Mouse (Mus musculus) bone marrow macrophage, adult 2 months (primary cell): ENCODE results near the gene Lsamp. TPM values are rescaled to one million over a fixed set of nuclear protein-coding genes. Genes with fewer than 3 reads are reported as not detected.

Source experiments
- H3K27ac ChIP-seq: 2 replicates; pipeline ENCODE4 v1.5.1; 2012; ENCODE audit warnings: low read depth, low read length; ENCODE audit not compliant: insufficient read depth
- H3K4me1 ChIP-seq: 2 replicates; pipeline ENCODE4 v1.6.1; 2012; ENCODE audit warnings: low read length; ENCODE audit not compliant: control insufficient read depth, insufficient read depth
- H3K4me3 ChIP-seq: 2 replicates; pipeline ENCODE4 v1.5.1; 2012; ENCODE audit warnings: mild to moderate bottlenecking, low read length, moderate library complexity; ENCODE audit not compliant: insufficient read depth
- CTCF ChIP-seq: IDR thresholded peaks from 2 replicates; pipeline ENCODE4 v1.5.1; 2012; ENCODE audit warnings: low read depth, mild to moderate bottlenecking, low read length, moderate library complexity
- POLR2A ChIP-seq: IDR thresholded peaks from 2 replicates; pipeline ENCODE4 v1.6.1; 2012; ENCODE audit warnings: mild to moderate bottlenecking, low read depth, low read length, borderline replicate concordance
- polyA plus RNA-seq: library from polyadenylated mRNA; stranded (reverse); fragments of >200 nt; gene quantifications from 2 replicates; pipeline ENCODE4 v1.2.4, GENCODE M21; 2012; ENCODE audit not compliant: missing spikeins, insufficient read depth, insufficient read length

The Lsamp gene
- polyA plus RNA-seq, 1 experiment: not detected

DNA sequence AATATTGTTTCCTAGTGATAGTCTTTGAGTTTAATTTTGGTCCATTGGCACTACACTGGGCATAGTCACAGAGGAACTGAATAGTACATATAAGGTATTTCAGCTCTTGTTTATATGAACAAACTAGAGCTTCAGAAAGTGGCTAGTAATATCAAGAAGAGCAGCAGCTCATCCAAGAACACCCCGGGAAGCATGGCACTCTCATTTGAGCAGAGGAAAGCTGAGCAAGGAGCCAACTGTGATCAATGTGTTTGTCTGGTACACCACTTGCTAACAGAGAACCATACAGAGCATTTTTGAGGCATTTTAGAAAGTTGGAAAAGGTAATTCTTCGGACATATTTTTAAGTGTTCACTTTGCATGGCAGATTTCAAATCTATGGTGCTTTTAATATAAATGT, 1805.9 kb downstream of the Lsamp start:
- Histone ChIP-seq H3K4me1 (no peaks in the 10 kb centered on the region), H3K4me3 (no peak overlapping the region), H3K27ac (no peak overlapping the region)
- TF ChIP-seq POLR2A (no peak), CTCF (no peak)

DNA sequence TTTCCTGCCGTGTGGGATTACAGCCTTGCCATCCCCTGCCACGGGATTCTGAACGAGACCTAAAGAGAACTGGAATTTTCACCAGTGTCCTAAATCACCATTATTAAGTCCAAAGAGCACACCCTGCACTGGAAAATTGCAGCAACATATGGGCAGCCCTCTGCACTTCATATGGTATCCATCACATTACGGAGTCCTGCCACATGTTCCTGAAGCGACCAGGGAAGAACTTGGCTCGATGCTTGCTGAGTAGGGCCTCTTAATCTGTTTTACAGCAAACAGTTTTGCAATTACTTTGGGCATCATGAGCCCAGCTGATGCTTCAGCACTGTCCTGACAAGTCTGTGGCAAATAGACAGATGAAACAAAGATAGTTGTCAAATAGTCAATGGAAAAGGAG, 1836.2 kb downstream of the Lsamp start:
- H3K4me3 ChIP-seq: no peak overlapping the region
- TF ChIP-seq POLR2A (no peak), CTCF (no peak)
- no peaks in the 10 kb centered on the region for H3K4me1 ChIP-seq
- H3K27ac ChIP-seq: no peak overlapping the region

DNA sequence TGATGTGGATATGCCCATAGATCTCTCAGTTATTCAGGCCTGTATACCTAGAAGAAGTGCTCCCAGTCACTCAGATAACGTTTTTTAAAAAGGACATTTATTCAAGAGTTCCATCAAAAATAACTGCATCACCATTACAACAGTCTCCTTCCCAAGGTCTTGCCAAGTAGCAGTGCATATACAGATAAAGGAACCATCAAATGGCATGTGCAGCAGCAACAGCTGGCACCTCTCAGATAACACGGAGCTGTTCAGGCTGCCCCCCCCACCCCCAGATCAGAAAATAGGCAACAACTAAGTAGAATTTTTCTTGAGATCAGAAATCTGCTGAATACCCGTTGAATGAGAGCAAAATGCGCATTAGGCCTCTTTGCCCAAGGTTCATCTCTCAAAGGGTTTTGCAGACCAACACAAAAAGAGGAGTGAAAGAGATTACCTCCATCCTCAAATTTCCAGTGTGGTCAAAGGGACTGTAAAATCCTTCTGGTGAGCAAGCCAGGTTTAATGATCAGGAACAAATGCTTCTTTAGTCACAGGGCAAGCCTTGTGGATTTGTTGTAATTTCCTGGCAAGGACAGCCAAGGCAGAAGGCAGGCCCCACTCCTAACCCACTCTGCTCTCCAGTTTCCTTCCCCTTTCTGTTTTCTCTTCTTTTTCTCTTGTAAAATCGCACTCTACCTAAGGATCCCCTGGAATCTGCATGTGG, 1842.9 kb downstream of the Lsamp start:
- no peaks in the 10 kb centered on the region for H3K4me1 ChIP-seq
- no peak overlapping the region for H3K27ac ChIP-seq
- H3K4me3 ChIP-seq: no peak overlapping the region
- no peak for TF ChIP-seq POLR2A
- TF ChIP-seq CTCF: no peak

DNA sequence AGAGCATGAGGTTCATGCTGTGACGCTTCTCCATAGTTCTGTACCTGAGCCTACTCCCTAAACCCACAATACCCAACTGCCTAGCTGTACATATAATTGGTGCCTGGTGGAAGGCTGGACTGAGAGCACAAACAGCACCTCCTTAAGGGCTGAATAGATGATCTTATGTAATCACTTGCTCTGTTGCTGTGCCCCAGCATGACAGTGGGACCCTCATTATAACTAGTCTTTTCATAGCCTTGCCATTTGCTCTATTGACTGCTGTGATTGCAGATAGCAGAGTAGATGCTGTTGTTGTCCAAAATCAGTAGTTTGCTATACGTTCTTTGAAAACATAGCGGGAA, 1843.4 kb downstream of the Lsamp start:
- TF ChIP-seq CTCF (no peak), POLR2A (no peak)
- Histone ChIP-seq H3K4me1 (no peaks in the 10 kb centered on the region), H3K4me3 (no peak overlapping the region), H3K27ac (no peak overlapping the region)

DNA sequence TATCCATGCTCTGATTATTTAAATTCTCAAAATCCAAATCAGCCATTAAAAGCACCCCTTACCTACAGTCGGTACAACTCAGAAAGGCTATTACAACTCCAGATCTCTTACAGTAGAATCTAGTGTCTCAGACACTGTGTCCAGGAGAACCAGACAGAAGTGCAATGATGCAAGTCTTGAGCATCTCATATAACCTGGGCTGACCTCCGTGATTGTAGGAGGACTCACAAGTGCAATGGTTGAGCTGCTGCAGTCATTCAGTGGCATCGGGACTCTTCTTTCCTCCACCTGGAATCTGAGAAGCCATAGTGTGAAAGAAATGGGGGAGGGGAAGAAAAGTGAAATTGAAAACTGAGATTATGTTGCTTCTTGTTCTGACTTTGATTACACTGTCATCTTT, 1850.5 kb downstream of the Lsamp start:
- no peak overlapping the region for H3K27ac ChIP-seq
- H3K4me1 ChIP-seq: no peaks in the 10 kb centered on the region
- no peak overlapping the region for H3K4me3 ChIP-seq
- TF ChIP-seq CTCF (no peak), POLR2A (no peak)

DNA sequence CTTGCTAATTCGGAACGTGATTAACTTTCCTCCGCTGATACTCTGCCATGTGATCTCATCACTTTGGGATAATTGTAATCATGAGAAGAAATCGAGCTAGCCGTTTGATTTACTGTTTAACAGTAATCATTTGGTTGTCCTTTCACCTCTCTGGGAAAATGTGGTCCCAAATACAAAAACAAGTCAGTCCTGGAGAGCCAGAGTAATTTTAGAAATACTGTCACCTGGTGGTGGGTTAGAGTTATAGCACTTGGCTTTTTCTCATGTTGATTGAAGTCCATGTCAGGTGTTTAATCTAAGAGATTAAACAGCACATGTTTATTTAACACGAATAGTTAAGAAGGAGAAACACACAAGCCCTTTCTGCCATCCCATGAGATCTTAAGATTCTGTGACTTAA, 1851.6 kb downstream of the Lsamp start:
- H3K4me3 ChIP-seq: no peak overlapping the region
- no peak for TF ChIP-seq CTCF
- no peak for TF ChIP-seq POLR2A
- no peaks in the 10 kb centered on the region for H3K4me1 ChIP-seq
- H3K27ac ChIP-seq: no peak overlapping the region

DNA sequence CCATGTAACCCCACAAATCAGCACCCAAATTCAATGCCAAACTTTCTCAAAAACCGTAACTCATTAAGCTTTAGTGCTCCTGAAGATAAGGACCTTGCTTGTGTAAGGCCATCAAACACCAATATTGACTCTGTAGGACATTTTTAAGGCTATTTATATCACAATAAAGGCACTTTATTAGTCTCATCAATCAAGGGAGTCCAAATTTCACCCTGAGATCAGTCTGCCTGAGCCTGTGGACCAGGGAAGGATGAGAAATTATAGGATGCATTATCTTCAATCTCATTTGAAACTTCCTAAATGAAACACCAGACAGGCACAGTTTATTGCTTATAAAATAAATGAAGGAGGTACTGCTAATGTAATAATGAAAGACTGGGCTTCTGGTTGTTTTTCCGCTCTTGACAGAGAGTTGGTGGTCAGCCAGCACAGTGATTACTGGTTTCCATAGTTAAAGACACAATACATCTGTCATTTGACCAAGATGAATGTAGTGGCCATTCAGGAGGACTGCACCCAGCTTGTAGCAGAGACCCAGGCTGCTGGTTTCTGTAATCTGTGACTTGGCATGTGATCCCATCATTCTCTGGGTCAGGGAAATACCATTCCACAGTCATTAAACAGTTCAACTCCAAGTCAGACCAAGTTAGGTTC, 1855.7 kb downstream of the Lsamp start:
- Histone ChIP-seq H3K4me3 (no peak overlapping the region), H3K4me1 (no peaks in the 10 kb centered on the region), H3K27ac (no peak overlapping the region)
- TF ChIP-seq POLR2A (no peak), CTCF (no peak)

DNA sequence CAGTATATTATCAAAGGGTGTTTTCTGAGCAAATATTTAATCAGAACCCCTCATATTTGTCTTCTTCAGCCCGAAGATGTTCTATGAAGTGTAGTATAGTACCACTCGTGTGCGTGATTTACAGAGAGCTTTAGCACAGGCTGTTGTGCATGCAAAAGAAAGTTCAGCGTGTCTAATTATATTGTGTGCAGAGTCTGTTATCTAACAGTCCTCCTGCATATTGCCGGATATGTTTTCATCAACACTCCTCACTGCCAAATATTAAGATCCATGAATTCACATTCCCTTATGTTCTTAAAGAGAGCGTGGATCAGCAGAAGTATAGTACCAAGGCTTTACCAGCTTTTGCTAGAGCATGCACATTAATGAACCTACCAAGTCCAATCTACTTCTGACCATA, 1862.7 kb downstream of the Lsamp start:
- H3K27ac ChIP-seq: no peak overlapping the region
- no peak for TF ChIP-seq CTCF
- no peak for TF ChIP-seq POLR2A
- H3K4me1 ChIP-seq: no peaks in the 10 kb centered on the region

DNA sequence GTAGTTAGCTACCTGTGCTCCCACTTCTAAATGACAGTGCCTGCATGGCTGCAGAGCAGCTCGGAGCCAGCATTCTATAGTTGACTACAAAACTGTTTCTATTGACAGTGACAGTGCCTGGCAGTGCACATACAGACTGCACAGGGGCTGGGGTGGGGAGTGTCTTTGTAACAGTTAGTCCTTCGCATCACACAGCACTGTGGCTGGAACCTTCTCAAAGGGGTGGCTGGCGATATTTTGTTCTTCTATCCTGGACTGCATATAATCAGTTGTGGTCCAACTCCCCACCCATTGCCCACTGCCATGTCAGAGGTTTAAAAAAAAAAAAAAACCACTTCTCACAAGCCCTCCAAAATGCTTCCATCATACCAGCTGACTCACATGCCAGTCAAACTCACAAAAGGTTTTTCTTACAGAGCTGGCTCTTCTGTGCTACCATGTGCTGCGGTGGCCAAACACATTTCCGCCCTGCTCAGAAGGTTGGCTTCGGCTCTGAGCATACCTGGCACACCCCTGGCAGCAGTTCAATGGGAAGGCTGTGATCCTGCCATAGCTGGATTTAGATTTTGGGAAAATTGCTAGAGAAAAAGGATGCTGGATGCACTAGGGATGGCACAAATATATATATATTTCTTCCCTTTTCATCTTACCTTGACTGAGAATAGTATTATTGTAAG, 1887.9 kb downstream of the Lsamp start:
- Histone ChIP-seq H3K27ac (no peak overlapping the region), H3K4me3 (no peak overlapping the region), H3K4me1 (no peaks in the 10 kb centered on the region)
- TF ChIP-seq CTCF (no peak), POLR2A (no peak)

More for the DNA sequence above, 1862.7 kb downstream of the Lsamp start:
- no peak overlapping the region for H3K4me3 ChIP-seq

DNA sequence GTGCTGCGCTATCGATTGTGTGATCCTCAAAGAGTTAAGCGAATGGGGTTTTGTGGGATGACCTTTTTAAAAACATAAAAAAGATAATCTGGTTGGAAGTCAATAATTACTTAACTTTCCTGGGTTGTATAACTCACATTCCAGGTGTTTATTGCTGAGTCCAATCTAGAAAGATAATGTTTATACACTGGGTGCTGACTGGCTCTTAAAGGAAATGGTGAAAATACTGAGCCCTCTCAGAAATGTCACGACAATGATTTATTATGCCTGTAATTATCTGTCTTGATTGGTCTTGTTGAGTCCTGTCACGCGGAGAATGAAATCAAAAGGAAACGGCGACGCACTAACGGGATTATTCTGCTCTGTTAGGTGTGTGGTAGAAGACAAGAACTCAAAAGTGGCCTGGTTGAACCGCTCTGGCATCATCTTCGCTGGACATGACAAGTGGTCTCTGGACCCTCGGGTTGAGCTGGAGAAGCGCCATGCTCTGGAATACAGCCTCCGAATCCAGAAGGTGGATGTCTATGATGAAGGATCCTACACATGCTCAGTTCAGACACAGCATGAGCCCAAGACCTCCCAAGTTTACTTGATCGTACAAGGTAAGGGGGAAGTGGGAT, 1904.5 kb downstream of the Lsamp start:
- TF ChIP-seq POLR2A (no peak), CTCF (no peak)
- Histone ChIP-seq H3K27ac (no peak overlapping the region), H3K4me3 (no peak overlapping the region), H3K4me1 (no peaks in the 10 kb centered on the region)

DNA sequence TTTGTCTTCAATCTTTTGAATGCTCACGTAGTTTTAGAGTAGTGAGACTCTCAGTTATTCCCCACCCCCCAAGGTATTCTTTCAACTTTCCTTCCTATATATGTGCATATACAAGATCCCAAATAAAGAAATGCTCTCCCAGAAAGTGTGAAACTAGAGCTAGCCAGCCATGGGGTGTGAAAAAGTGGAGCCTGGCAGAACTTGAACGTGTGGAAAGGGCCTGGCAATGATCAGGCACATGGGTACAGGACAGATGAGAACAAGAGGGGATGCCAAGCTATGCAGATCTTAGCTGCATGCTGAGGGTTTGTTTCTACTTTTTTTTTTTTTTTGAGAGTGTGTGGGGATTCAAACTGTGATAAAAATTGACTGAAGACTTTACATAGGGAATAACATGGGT, 1916.6 kb downstream of the Lsamp start:
- Histone ChIP-seq H3K4me1 (no peaks in the 10 kb centered on the region), H3K4me3 (no peak overlapping the region), H3K27ac (no peak overlapping the region)
- TF ChIP-seq CTCF: no peak
- no peak for TF ChIP-seq POLR2A
